Mouse (Mus musculus): ENCODE results near the gene Ankra2. TPM values are rescaled to one million over a fixed set of nuclear protein-coding genes. Genes with fewer than 3 reads are reported as not detected.

The Ankra2 gene
- polyA plus RNA-seq, 1 experiment, result 7.5 TPM

DNA sequence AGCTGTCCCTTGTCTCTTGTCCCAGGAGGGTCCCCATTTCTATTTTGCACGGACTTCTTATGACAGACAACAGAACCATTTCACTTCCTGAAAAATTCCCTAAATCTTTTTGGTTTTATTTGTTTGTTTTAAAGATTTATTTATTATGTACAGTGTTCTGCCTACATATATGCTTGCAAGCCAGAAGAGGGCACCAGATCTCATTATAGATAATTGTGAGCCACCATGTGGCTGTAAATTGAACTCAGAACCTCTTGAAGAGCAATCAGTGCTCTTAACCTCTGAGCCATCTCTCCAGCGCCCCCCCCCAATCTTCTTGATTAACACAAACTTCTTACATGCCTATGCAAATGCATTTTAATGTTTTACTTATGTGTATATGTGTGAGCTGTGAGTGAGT, 27.8 kb downstream of the Ankra2 start:
- no peak overlapping the region for H3K4me3 ChIP-seq (ENCODE audit: extremely low read depth, insufficient read depth, insufficient read length)
- no peaks in the 10 kb centered on the region for H3K4me1 ChIP-seq (ENCODE audit: control insufficient read depth, insufficient read depth, insufficient read length)
- H3K27ac ChIP-seq (ENCODE audit: insufficient read depth, low read length), result no peak overlapping the region
- no peak for DNase-seq (ENCODE audit: low read depth in 1 of 2, low spot score in 2 of 2)
- TF ChIP-seq POLR2A (IDR thresholded peaks at IDR 0.05; ENCODE audit: low read depth, low read length) (no peak), CTCF (IDR thresholded peaks at IDR 0.05; ENCODE audit: extremely low read depth, insufficient read depth, insufficient read length, insufficient replicate concordance) (no peak)
- H3K27me3 ChIP-seq (ENCODE audit: control insufficient read depth, insufficient read depth, low read length), result no peaks in the 10 kb centered on the region
- H3K36me3 ChIP-seq (ENCODE audit: control insufficient read depth, insufficient read depth, low read length), result no peaks in the 10 kb centered on the region
- WGBS, result 57% methylated on average over 2 of the region's 2 CpGs

DNA sequence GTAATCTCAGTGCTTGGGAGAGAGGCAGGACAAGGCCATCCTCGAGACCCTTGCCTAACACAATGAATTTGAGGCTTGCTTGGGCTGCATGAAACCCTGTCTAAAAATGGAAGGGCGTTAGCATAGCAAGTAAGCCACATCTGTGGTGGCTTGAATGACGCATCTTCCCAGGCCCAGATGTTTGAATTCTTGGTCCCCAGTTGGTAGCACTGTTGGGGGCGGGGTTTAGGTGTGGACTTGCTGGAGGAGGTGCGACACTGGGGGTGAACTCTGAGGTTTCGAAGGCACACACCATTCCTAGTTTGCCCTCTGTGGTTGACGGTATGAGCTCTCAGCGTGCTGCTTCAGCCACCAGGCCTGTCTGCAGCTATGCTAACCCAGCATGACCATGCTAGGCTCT, 28.8 kb downstream of the Ankra2 start:
- no peaks in the 10 kb centered on the region for H3K4me1 ChIP-seq (ENCODE audit: control insufficient read depth, insufficient read depth, insufficient read length)
- no peak for DNase-seq (ENCODE audit: low read depth in 1 of 2, low spot score in 2 of 2)
- H3K27me3 ChIP-seq (ENCODE audit: control insufficient read depth, insufficient read depth, low read length), result no peaks in the 10 kb centered on the region
- no peaks in the 10 kb centered on the region for H3K36me3 ChIP-seq (ENCODE audit: control insufficient read depth, insufficient read depth, low read length)
- TF ChIP-seq POLR2A (IDR thresholded peaks at IDR 0.05; ENCODE audit: low read depth, low read length), result no peak
- TF ChIP-seq CTCF (IDR thresholded peaks at IDR 0.05; ENCODE audit: extremely low read depth, insufficient read depth, insufficient read length, insufficient replicate concordance), result no peak
- WGBS, result 80% methylated on average over 8 of the region's 8 CpGs
- H3K27ac ChIP-seq (ENCODE audit: insufficient read depth, low read length), result no peak overlapping the region
- no peak overlapping the region for H3K4me3 ChIP-seq (ENCODE audit: extremely low read depth, insufficient read depth, insufficient read length)

DNA sequence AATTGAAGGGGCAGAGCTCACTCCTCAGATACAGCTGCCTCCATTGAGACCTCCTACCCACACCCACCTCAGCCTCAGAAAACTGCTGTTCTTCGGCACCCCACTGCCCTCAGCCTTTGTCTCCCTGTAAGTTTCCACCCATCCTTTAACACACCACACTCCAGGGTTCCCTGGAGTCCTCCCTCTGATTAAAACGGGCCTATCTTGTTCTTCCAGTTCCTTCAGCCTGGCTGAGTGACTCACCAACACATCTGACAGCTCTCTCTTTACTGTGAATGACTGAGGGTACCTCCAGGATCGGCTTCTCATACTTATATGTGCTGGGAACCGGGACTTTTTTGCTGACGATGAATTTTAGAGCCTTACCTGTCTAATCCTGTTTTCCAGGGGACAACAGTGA, 33.2 kb downstream of the Ankra2 start:
- no peak for DNase-seq (ENCODE audit: low read depth in 1 of 2, low spot score in 2 of 2)
- WGBS, result 76% methylated on average over 5 of the region's 5 CpGs
- H3K4me1 ChIP-seq (ENCODE audit: control insufficient read depth, insufficient read depth, insufficient read length), result no peaks in the 10 kb centered on the region
- no peak overlapping the region for H3K4me3 ChIP-seq (ENCODE audit: extremely low read depth, insufficient read depth, insufficient read length)
- TF ChIP-seq POLR2A (IDR thresholded peaks at IDR 0.05; ENCODE audit: low read depth, low read length) (no peak), CTCF (IDR thresholded peaks at IDR 0.05; ENCODE audit: extremely low read depth, insufficient read depth, insufficient read length, insufficient replicate concordance) (no peak)
- no peaks in the 10 kb centered on the region for H3K36me3 ChIP-seq (ENCODE audit: control insufficient read depth, insufficient read depth, low read length)
- no peak overlapping the region for H3K27ac ChIP-seq (ENCODE audit: insufficient read depth, low read length)
- H3K27me3 ChIP-seq (ENCODE audit: control insufficient read depth, insufficient read depth, low read length), result no peaks in the 10 kb centered on the region

DNA sequence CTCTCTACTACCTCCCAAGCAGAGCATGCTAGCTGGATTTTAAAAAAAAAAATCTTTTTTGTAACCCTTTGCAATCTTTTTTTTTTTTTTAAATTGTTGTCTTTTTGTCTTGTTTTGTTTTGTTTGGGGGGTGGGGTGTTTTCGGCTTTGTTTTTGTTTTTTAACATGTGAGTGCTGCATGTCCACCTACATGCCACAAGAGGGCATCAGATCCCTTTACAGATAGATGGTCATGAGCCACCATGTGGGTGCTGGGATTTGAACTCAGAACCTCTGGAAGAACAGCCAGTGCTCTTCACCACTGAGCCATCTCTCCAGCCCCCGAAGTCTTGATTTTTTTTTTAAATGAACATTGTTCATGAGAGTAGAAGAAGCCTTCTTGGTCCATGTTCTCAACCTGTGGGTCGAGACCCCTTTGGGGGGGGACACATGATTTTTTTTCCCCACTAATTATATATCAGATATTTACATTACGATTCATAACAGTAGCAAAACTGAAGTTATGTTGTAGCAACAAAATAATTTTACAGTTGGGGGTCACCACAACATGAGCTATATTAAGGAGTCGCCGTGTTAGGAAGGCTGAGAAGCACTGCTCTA, 35.1 kb downstream of the Ankra2 start:
- no peaks in the 10 kb centered on the region for H3K36me3 ChIP-seq (ENCODE audit: control insufficient read depth, insufficient read depth, low read length)
- TF ChIP-seq POLR2A (IDR thresholded peaks at IDR 0.05; ENCODE audit: low read depth, low read length) (no peak), CTCF (IDR thresholded peaks at IDR 0.05; ENCODE audit: extremely low read depth, insufficient read depth, insufficient read length, insufficient replicate concordance) (no peak)
- no peaks in the 10 kb centered on the region for H3K27me3 ChIP-seq (ENCODE audit: control insufficient read depth, insufficient read depth, low read length)
- WGBS, result 93% methylated on average over 6 of the region's 6 CpGs
- no peak overlapping the region for H3K27ac ChIP-seq (ENCODE audit: insufficient read depth, low read length)
- no peak for DNase-seq (ENCODE audit: low read depth in 1 of 2, low spot score in 2 of 2)
- H3K4me1 ChIP-seq (ENCODE audit: control insufficient read depth, insufficient read depth, insufficient read length), result no peaks in the 10 kb centered on the region
- no peak overlapping the region for H3K4me3 ChIP-seq (ENCODE audit: extremely low read depth, insufficient read depth, insufficient read length)

GRCm38 (mm10) chr13:98298833-98299758, 36.2 kb downstream of the Ankra2 start:
- no peak for TF ChIP-seq POLR2A (IDR thresholded peaks at IDR 0.05; ENCODE audit: low read depth, low read length)
- TF ChIP-seq CTCF (IDR thresholded peaks at IDR 0.05; ENCODE audit: extremely low read depth, insufficient read depth, insufficient read length, insufficient replicate concordance), result peak; percentile 61; the same call in 1 of the 2 replicates
- Histone ChIP-seq H3K27me3 (ENCODE audit: control insufficient read depth, insufficient read depth, low read length) (no peaks in the 10 kb centered on the region), H3K36me3 (ENCODE audit: control insufficient read depth, insufficient read depth, low read length) (no peaks in the 10 kb centered on the region), H3K27ac (ENCODE audit: insufficient read depth, low read length) (no peak overlapping the region), H3K4me1 (ENCODE audit: control insufficient read depth, insufficient read depth, insufficient read length) (no peaks in the 10 kb centered on the region), H3K4me3 (ENCODE audit: extremely low read depth, insufficient read depth, insufficient read length) (no peak overlapping the region)
- peak; percentile 15 to 55 for DNase-seq (ENCODE audit: low read depth in 1 of 2, low spot score in 2 of 2)
- WGBS, result 60% methylated on average over 21 of the region's 21 CpGs

- H3K27ac ChIP-seq (ENCODE audit: insufficient read depth, low read length), result no peak overlapping the region
- peaks cover 9% of the 10 kb centered on the region; the same call in 1 of the 2 replicates for H3K36me3 ChIP-seq (ENCODE audit: control insufficient read depth, insufficient read depth, low read length)
- H3K4me3 ChIP-seq (ENCODE audit: extremely low read depth, insufficient read depth, insufficient read length), result no peak overlapping the region
- H3K27me3 ChIP-seq (ENCODE audit: control insufficient read depth, insufficient read depth, low read length), result no peaks in the 10 kb centered on the region
- WGBS, result 94% methylated on average over 9 of the region's 9 CpGs
- DNase-seq (ENCODE audit: low read depth in 1 of 2, low spot score in 2 of 2), result no peak
- TF ChIP-seq CTCF (IDR thresholded peaks at IDR 0.05; ENCODE audit: extremely low read depth, insufficient read depth, insufficient read length, insufficient replicate concordance) (no peak), POLR2A (IDR thresholded peaks at IDR 0.05; ENCODE audit: low read depth, low read length) (no peak)
- H3K4me1 ChIP-seq (ENCODE audit: control insufficient read depth, insufficient read depth, insufficient read length), result no peaks in the 10 kb centered on the region
These were observed 42.4 kb downstream of the Ankra2 start for GRCm38 (mm10) chr13:98305257-98305656.
